In genomic region chr9:83101691-83102090, GRCm38 (mm10) we compare ENCODE assay signal across 28 mouse cellular contexts. TPM values are rescaled to one million over a fixed set of nuclear protein-coding genes. Genes with fewer than 3 reads are reported as not detected.
DNase-seq lines count a peak whose midpoint lies in the region; ATAC-seq lines count a peak whose summit lies in the region.
"Had no signal": no experiment of that assay in that cellular context is flagged by ENCODE, and none has a peak within 500 bp of the region (broad histone marks: within the 10 kb centered on the region; RNA-seq: fewer than 3 reads in every experiment).

No protein-coding gene starts in this region.

- no peak overlapping the region for H3K4me2 ChIP-seq in liver, embryonic 12.5 days
- H3K4me2 ChIP-seq: forebrain, embryonic 13.5 days; heart, embryonic 13.5 days; hindbrain, embryonic 12.5 days; intestine, embryonic 15.5 days had no signal

- no peak overlapping the region for H3K4me3 ChIP-seq in liver, embryonic 12.5 days
- H3K4me3 ChIP-seq: forebrain, embryonic 10.5 days; forebrain, embryonic 13.5 days; heart, adult 2 months; heart, embryonic 10.5 days; heart, embryonic 13.5 days; hindbrain, embryonic 12.5 days; intestine, embryonic 15.5 days had no signal

- WGBS in liver, embryonic 12.5 days (ENCODE audit: insufficient replicate concordance) = 66% methylated on average over 3 of the region's 3 CpGs

- no peak for ATAC-seq in liver, embryonic 12.5 days
- ATAC-seq in monocyte, adult 5-6 weeks (replicated peaks; ENCODE audit: insufficient number of reproducible peaks, low FRiP score, low TSS enrichment, poor library complexity, severe bottlenecking) = no peak
- ATAC-seq: activated CD4-positive, CD25-positive, alpha-beta regulatory T cell, adult 4 months; CD4-positive, CD25-positive, alpha-beta regulatory T cell, adult 4 months; forebrain, embryonic 13.5 days; forebrain, embryonic 16.5 days; hindbrain, embryonic 16.5 days; intestine, embryonic 15.5 days had no signal

- H3K27me3 ChIP-seq in liver, embryonic 12.5 days (replicated peaks) = no peaks in the 10 kb centered on the region
- H3K27me3 ChIP-seq: forebrain, embryonic 13.5 days; heart, embryonic 13.5 days; hindbrain, embryonic 12.5 days; intestine, embryonic 15.5 days had no signal

- H3K9ac ChIP-seq in liver, embryonic 12.5 days = no peak overlapping the region
- H3K9ac ChIP-seq: forebrain, embryonic 13.5 days; heart, embryonic 13.5 days; hindbrain, embryonic 12.5 days; intestine, embryonic 15.5 days had no signal

- H3K36me3 ChIP-seq in liver, embryonic 12.5 days = no peaks in the 10 kb centered on the region
- H3K36me3 ChIP-seq: heart, embryonic 10.5 days; heart, embryonic 13.5 days; hindbrain, embryonic 12.5 days; intestine, embryonic 15.5 days had no signal

- H3K9me3 ChIP-seq in liver, embryonic 12.5 days (replicated peaks) = no peaks in the 10 kb centered on the region
- H3K9me3 ChIP-seq: forebrain, embryonic 10.5 days; forebrain, embryonic 13.5 days; heart, embryonic 10.5 days; heart, embryonic 13.5 days; hindbrain, embryonic 12.5 days; intestine, embryonic 15.5 days had no signal

- no peak overlapping the region for H3K27ac ChIP-seq in liver, embryonic 12.5 days
- H3K27ac ChIP-seq: forebrain, embryonic 10.5 days; forebrain, embryonic 13.5 days; heart, adult 2 months; heart, embryonic 10.5 days; heart, embryonic 13.5 days; hindbrain, embryonic 12.5 days; intestine, embryonic 15.5 days had no signal

- DNase-seq in 3T3-L1 (ENCODE audit: low read depth, low spot score) = peak; percentile 57
- peak; percentile 27 for DNase-seq in 416B (ENCODE audit: low read depth)
- DNase-seq in Muller cell, postnatal 12 days (ENCODE audit: inconsistent ontology term) = peak; percentile 84
- peak; percentile 37 for DNase-seq in brain, adult 2 months (ENCODE audit: low read depth, low spot score)
- no peak for DNase-seq in spleen, postnatal 4 days (ENCODE audit: low spot score in 2 of 2)
- DNase-seq in thymus, postnatal 25 days = no peak
- DNase-seq: adrenal gland, adult 8-10 months; adrenal gland, postnatal 25 days; B cell, adult 2 months; cerebellum, adult 18-20 months; cerebellum, adult 9-10 months; cerebellum, postnatal 14 days; embryo, embryonic 11 days; gastrocnemius, postnatal 25 days; heart, adult 2 months; kidney, adult 11 months had no signal

- H3K4me1 ChIP-seq in liver, embryonic 12.5 days = no peaks in the 10 kb centered on the region
- H3K4me1 ChIP-seq: heart, embryonic 10.5 days; heart, embryonic 13.5 days; intestine, embryonic 15.5 days had no signal

RNA-seq across cellular contexts. Expression of gene Hmgn3, which starts 44.8 kb away (rescaled TPM):
- 4.6 and 8.7 TPM in 2 replicates for polyA plus RNA-seq in liver, embryonic 12.5 days (2016; fragmentation: Nextera tagmentation; extraction: Ambion mirVana)
- 6.3 to 15.7 TPM (median 15.4 TPM) in 3 replicates for total RNA-seq in monocyte, adult 5-6 weeks (2017)

Comparison
In these comparisons a context has a peak if more than half of its experiments do, and no peak if none do; other contexts are left out.
1. DNase-seq: peak in 3T3-L1 (single experiment), 416B (single experiment), Muller cell, postnatal 12 days (single experiment) and brain, adult 2 months (single experiment); none in spleen, postnatal 4 days (0 of 2) and thymus, postnatal 25 days (single experiment).